Mouse (Mus musculus) layer of hippocampus, postnatal 36 days (tissue): ENCODE data around the gene Naip2. TPM values are rescaled to one million over a fixed set of nuclear protein-coding genes. Genes with fewer than 3 reads are reported as not detected.
A peak's percentile ranks its signal among the peaks of the same experiment; 100 is the strongest.
"Not testable (repeated sequence)": the region's sequence is repeated elsewhere in the genome, so short reads cannot be mapped to it uniquely, and the experiment has no call there.

ENCODE experiments used
- DNase-seq, 2 experiments: peaks; one replicate each; pipeline ENCODE4 v3.0.0; 2022
- total RNA-seq, 2 experiments: library from RNA; stranded (reverse); gene quantifications; 2 replicates each; pipeline ENCODE4 v1.2.3; 2021

Gene Naip2
- total RNA-seq, result under 1 TPM; 0.42 to 0.51 TPM

- not testable (repeated sequence) for DNase-seq
Measured at GRCm38 (mm10) chr13:100201659-100202333, at the start of gene Naip2. Gene Naip2 (minus strand): TSS chr13:100202092.

GRCm38 (mm10) chr13:100246896-100247519 is 45.1 kb upstream of the Naip2 start:
- not testable (repeated sequence) for DNase-seq

- DNase-seq, result not testable (repeated sequence)
Measured at GRCm38 (mm10) chr13:100246223-100246622, 44.3 kb upstream of the Naip2 start, which contains the start of gene Naip5. Gene Naip5 (minus strand): TSS chr13:100246323.

GRCm38 (mm10) chr13:100243702-100244101 is 41.8 kb upstream of the Naip2 start:
- DNase-seq, result no peak

- not testable (repeated sequence) for DNase-seq
Measured at GRCm38 (mm10) chr13:100213683-100214082, 11.8 kb upstream of the Naip2 start.

GRCm38 (mm10) chr13:100210540-100210939 is 8.6 kb upstream of the Naip2 start:
- DNase-seq, result no peak

GRCm38 (mm10) chr13:100203319-100203718 is 1.4 kb upstream of the Naip2 start:
- no peak for DNase-seq

- no peak for DNase-seq
Measured at GRCm38 (mm10) chr13:100200778-100201177, 1.1 kb downstream of the Naip2 start.

GRCm38 (mm10) chr13:100195421-100195820 is 6.5 kb downstream of the Naip2 start:
- DNase-seq, result no peak

- DNase-seq, result not testable (repeated sequence)
Measured at GRCm38 (mm10) chr13:100183111-100183510, 18.8 kb downstream of the Naip2 start.

- not testable (repeated sequence) for DNase-seq
Measured at GRCm38 (mm10) chr13:100174360-100174759, 27.5 kb downstream of the Naip2 start.

- not testable (repeated sequence) for DNase-seq
Measured at GRCm38 (mm10) chr13:100166378-100166777, 35.5 kb downstream of the Naip2 start.

GRCm38 (mm10) chr13:100162467-100162866 is 39.4 kb downstream of the Naip2 start:
- DNase-seq, result not testable (repeated sequence)

GRCm38 (mm10) chr13:100161171-100161870 is 40.6 kb downstream of the Naip2 start:
- not testable (repeated sequence) for DNase-seq

- DNase-seq, result no peak
Measured at GRCm38 (mm10) chr13:100156624-100157023, 45.3 kb downstream of the Naip2 start.

GRCm38 (mm10) chr13:100152659-100153058 is 49.2 kb downstream of the Naip2 start:
- no peak for DNase-seq

GRCm38 (mm10) chr13:100141646-100142314 is 60.1 kb downstream of the Naip2 start:
- DNase-seq, result no peak

- DNase-seq, result no peak
Measured at GRCm38 (mm10) chr13:100125258-100125643, 76.6 kb downstream of the Naip2 start.

- peak; percentile 94 to 96 for DNase-seq
Measured at GRCm38 (mm10) chr13:100124423-100125257, 77.3 kb downstream of the Naip2 start, which contains the start of gene Smn1. Gene Smn1 (plus strand): TSS chr13:100124852.

- no peak for DNase-seq
Measured at GRCm38 (mm10) chr13:100123970-100124369, 77.9 kb downstream of the Naip2 start.

- no peak for DNase-seq
Measured at GRCm38 (mm10) chr13:100112218-100112972, 89.5 kb downstream of the Naip2 start.
